Mouse (Mus musculus) thymus, postnatal 0 days (tissue): ENCODE measurements around the gene Gm10190. TPM values are rescaled to one million over a fixed set of nuclear protein-coding genes. Genes with fewer than 3 reads are reported as not detected.
A peak's percentile ranks its signal among the peaks of the same experiment; 100 is the strongest.
"Not testable (repeated sequence)": the region's sequence is repeated elsewhere in the genome, so short reads cannot be mapped to it uniquely, and the experiment has no call there.

Experiments used
- DNase-seq: peaks from one replicate; pipeline ENCODE4 v3.0.0-alpha.2; 2015; ENCODE audit warnings: low spot score
- polyA plus RNA-seq: library from polyadenylated mRNA; unstranded; fragments of >200 nt; fragmentation: Nextera tagmentation; extraction: Ambion mirVana; gene quantifications from 2 replicates; pipeline ENCODE4 v1.2.1, GENCODE M21; 2015

The Gm10190 gene
- polyA plus RNA-seq: 1.5 and 1.6 TPM in 2 replicates

- DNase-seq: peak; percentile 92
These were observed at the start of gene Gm10190 for GRCm38 (mm10) chr17:80372989-80373725. Gm10190 (minus strand) TSS chr17:80373541.

DNA sequence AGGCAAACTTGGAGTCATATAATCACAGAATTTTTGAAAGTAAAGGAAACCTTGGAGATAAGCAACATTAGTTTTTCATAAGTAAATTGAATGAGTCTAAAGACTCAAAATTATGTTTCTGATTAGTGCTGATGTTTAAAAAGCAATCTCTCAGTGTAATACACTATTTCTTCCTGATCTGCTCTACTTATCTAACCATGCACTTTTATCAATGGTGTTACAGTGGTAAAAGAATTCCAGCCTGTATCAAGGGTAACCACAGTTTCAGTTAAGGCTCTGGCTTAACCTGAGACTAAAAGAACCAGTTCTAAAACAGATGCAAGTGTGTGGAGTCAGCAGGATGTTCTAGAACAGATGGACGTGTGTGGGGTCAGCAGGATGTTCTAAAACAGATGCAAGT is 47.7 kb upstream of the Gm10190 start:
- no peak for DNase-seq

DNA sequence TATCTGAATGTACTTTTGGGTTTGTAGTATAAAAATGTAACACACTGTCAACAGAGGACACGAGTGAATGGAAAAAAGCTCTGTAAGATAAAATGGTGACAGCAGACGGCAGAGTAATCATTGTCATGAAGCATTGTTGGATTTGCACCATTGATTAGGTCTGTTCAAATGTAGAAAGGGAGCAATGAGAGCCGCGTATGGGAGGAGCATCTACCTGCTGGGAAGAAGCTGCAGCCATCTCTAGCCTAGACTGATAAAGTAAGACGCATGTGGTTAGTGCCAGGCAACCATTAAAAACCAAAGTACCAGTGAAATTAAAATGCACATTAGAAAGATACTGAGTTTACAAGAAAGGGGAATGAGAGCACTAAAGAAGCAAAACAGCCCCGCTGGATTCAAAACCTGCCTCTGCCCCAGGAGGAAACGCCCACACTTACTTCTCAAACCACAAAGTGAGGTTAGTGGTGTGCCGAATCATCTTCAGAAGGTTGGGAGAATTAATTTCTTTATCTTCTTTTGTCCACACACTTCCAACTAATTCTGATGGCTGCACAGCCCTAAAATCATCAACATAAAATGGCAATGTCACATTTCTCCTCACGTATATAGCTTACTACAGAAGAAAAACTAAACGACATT is 45.4 kb upstream of the Gm10190 start:
- DNase-seq: peak; percentile 8

GRCm38 (mm10) chr17:80411182-80411581 is 37.8 kb upstream of the Gm10190 start:
- peak; percentile 18 for DNase-seq

DNA sequence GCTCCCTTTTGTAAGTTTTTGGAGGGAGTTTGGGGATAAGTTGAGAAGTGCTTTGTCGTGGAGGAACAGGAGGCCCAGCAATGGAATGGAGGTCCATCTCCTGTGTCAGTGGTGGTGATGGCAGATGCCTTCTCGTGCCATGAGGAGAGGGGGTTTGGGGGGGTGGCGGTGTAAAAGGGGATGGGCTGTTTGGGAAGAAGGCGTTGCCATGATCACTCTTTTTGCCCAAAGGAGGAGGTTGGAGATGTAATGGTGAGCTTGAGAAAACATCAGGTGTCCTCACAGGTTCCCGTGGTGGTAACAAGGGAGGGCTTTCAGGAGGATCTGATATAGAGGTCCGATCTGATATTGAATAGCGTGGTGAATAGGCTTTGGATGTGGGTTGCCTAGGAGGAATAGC is 24.9 kb upstream of the Gm10190 start:
- no peak for DNase-seq

DNA sequence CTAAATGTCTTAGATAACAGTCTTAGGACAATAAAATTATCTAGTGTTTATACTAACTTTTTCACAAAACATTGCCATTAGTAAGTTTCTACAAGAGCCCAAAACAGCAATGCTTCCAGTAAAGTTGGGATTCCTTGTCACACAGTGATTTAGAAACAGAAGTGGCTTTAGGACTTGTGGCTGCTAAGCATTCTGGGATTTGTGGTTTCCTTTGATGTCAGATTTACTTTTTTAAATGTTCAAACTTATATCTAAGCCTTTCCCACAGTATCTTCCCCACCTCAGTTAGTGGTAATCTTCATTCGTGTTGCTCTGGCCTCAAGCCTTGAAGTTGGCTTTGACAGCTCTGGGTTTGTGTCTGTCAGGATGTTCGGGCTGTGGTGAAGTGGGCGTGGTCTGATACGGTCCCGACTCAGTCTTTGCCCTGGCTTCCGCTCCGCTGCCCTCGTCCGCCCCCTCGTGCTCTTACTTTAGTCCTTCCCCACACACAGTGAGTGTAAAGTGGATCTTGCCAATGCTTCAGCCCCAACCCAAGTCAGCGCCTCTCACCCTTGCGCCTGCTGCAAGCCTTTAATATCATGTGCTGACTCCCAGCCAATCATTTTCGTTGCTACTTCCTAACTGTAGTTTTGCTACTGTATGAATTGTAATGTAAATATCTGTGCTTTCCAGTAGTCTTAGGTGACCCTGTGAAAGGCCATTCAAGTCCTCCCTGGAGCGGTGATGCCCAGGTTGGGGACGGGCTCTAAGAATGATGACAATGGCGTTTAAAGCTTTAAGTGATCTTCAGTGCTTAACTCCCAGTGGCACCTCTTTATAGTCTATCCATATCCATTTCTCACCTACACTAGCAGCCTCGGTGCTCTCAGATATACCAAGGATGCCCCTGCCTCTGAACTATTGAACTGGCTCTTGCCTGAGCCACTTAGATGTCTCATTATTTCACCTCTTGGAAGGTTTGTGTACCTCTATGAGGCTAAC is 18.4 kb upstream of the Gm10190 start:
- DNase-seq: peak; percentile 89

DNA sequence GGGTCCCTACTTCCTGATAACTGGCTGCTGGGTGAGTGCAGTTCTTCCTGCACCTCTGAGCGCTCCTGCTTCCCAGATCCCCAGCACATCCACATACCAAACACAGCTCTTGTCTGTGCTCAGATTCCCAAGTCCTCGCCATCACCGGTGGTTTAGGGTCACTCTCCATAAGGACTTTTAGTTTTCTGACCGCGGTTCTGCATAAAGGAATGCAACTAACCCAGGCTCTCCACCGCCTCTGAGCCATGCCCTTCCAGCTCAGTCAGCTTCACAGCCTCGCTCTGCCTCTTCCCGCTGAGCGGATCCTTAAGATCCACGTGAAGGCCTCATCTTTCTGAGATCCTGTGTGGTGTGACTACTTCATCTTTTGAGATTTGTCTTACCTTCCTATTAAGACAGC is 16.7 kb upstream of the Gm10190 start:
- DNase-seq: no peak

GRCm38 (mm10) chr17:80385671-80386070 is 12.3 kb upstream of the Gm10190 start:
- DNase-seq: no peak

DNA sequence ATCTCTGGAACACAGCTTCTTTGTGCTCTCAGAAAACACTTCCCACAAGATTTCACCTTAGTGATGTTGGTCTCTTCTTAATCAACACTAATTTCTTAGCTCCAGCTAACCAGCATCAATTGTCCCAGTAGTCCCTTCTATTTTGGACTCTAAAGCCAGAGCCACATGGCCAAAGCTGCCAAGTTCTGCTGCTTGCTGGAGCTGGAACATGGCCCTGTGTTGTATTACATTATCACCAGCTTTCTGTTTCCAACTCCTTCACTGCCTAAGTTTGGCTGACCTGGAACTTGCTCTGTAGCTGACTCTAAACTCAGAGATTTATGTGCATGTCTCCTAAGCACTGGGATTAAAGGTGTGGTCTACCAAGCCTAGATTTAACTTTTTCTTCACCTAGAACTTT is 5.0 kb upstream of the Gm10190 start:
- not testable (repeated sequence) for DNase-seq

- DNase-seq: no peak
These were observed 370 bp upstream of the Gm10190 start for GRCm38 (mm10) chr17:80373726-80374096.

GRCm38 (mm10) chr17:80368606-80369005 is 4.7 kb downstream of the Gm10190 start:
- DNase-seq: no peak

GRCm38 (mm10) chr17:80367276-80367675 is 6.1 kb downstream of the Gm10190 start:
- DNase-seq: no peak

- no peak for DNase-seq
These were observed 13.1 kb downstream of the Gm10190 start for GRCm38 (mm10) chr17:80360245-80360644.

GRCm38 (mm10) chr17:80347234-80347633 is 26.1 kb downstream of the Gm10190 start:
- no peak for DNase-seq

- no peak for DNase-seq
These were observed 26.7 kb downstream of the Gm10190 start for GRCm38 (mm10) chr17:80346591-80347125.

DNA sequence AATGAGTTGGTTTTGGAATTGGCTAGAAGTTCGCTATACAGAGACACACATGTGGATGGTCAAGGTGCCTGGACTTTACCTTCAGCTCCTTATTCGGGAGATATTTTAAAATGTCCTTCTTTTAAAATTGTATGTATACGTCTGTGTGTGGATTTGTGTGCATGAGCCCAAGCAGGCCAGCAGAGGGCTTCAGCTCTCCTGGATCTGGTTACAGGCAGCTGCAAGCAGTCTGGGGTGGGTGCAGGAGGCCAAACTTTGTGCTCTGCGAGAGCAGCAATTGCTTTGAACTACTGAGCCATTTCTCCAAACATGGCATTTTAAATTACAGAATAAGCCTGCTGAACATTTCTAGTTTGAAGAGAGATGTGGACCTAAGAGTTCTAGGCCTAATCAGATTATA is 28.1 kb downstream of the Gm10190 start:
- DNase-seq: peak; percentile 26

- DNase-seq: peak; percentile 41
These were observed 41.0 kb downstream of the Gm10190 start for GRCm38 (mm10) chr17:80332386-80332785.

DNA sequence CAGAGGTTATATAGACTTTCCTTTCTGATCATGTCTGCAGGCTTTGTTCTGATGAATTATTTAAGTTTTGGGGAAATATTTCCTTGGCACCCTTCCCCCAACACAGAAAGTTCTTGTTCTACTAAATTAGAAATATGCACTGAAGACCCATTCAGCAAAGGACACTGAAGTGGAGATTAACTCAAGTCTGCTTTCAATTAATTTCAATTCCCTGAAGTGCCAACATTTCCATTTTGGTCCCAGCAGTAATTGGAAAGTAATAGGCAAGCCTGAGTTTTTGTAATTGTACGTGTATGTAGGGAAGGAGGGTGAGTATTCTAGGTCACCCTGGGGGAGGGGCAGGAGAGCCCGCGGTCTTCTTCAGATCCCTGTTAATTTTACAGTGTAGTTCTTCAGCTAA is 46.9 kb downstream of the Gm10190 start:
- no peak for DNase-seq

- DNase-seq: no peak
These were observed 47.9 kb downstream of the Gm10190 start for GRCm38 (mm10) chr17:80325456-80325855.

GRCm38 (mm10) chr17:80324521-80324920 is 48.8 kb downstream of the Gm10190 start:
- DNase-seq: no peak

DNA sequence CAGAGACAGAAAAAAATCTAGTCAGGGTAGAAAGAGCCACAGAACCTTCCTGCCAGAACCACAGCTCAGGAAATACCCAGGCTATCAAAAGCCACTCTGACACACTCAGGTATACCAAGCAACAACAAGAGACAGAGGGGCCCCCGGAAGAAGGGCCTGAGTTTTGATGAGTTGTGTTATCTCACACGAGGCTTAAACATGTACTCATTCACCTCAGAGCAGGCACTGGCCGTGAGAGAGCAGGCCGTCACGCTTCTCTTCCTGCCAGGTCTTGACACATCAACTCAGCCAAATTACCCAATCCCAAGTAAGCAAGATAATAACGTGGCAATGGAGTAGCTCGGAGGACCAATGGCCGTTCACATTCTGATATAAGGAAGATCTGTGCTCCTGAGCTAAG is 49.7 kb downstream of the Gm10190 start:
- peak; percentile 61 for DNase-seq
